Mouse (Mus musculus) liver, embryonic 15.5 days (tissue): ENCODE data around the gene Ptpn1. TPM values are rescaled to one million over a fixed set of nuclear protein-coding genes. Genes with fewer than 3 reads are reported as not detected.

ENCODE experiments used
- polyA plus RNA-seq: library from polyadenylated mRNA; unstranded; fragments of >200 nt; fragmentation: Nextera tagmentation; extraction: Ambion mirVana; gene quantifications from 2 replicates; pipeline ENCODE4 v1.2.1, GENCODE M21; 2015

Gene Ptpn1
- polyA plus RNA-seq, 1 experiment from 2014 or later = 31.1 TPM

Other genes starting within 250 kb of the Ptpn1 start
- 13.0 and 14.0 TPM in 2 replicates for gene Cebpb, start 243.1 kb upstream of the Ptpn1 start, polyA plus RNA-seq
- 17.4 and 18.2 TPM in 2 replicates for gene Tmem189, start 242.2 kb upstream of the Ptpn1 start, polyA plus RNA-seq
- gene Ripor3, start 78.6 kb downstream of the Ptpn1 start, polyA plus RNA-seq = 1.2 and 1.4 TPM in 2 replicates
- 2.6 and 2.9 TPM in 2 replicates for gene Pard6b, start 148.9 kb downstream of the Ptpn1 start, polyA plus RNA-seq